Mouse (Mus musculus) ES-E14 (cell line): ENCODE measurements around the gene Map3k5. TPM values are rescaled to one million over a fixed set of nuclear protein-coding genes. Genes with fewer than 3 reads are reported as not detected.

Source experiments
- DNase-seq: peaks from one replicate; pipeline ENCODE4 v3.0.0-alpha.2; 2013; ENCODE audit warnings: low read depth, low spot score
- H3K27ac ChIP-seq: 2 replicates; pipeline ENCODE4 v1.5.1; 2012; ENCODE audit warnings: low read depth, mild to moderate bottlenecking, low read length, moderate library complexity, mixed read lengths; ENCODE audit not compliant: poor library complexity, insufficient read depth, severe bottlenecking
- H3K36me3 ChIP-seq: 2 replicates; pipeline ENCODE4 v1.6.1; 2012; ENCODE audit warnings: mild to moderate bottlenecking, low read length, moderate library complexity, mixed read lengths; ENCODE audit not compliant: control insufficient read depth, poor library complexity, insufficient read depth, severe bottlenecking
- H3K4me1 ChIP-seq, 2 experiments: fragments of 150-350 bp in 1 of 2; sonication (generic) in 1 of 2; 2 replicates each; pipeline ENCODE4 v1.6.1; 2012; ENCODE audit warnings: low read length in 2 of 2, mild to moderate bottlenecking in 1 of 2, mixed read lengths in 1 of 2; ENCODE audit not compliant: control insufficient read depth in 2 of 2, insufficient read depth in 2 of 2, poor library complexity in 1 of 2
- H3K4me3 ChIP-seq, 2 experiments: fragments of 150-350 bp in 1 of 2; sonication (generic) in 1 of 2; 2 replicates each; pipeline ENCODE4 v1.5.1; 2012; ENCODE audit warnings: low read length in 2 of 2, low read depth in 1 of 2, mild to moderate bottlenecking in 1 of 2, mixed read lengths in 1 of 2; ENCODE audit not compliant: insufficient read depth in 1 of 2, poor library complexity in 1 of 2, severe bottlenecking in 1 of 2
- H3K9ac ChIP-seq: 2 replicates; pipeline ENCODE4 v1.6.1; 2012; ENCODE audit warnings: low read depth, mild to moderate bottlenecking, low read length, mixed read lengths; ENCODE audit not compliant: poor library complexity, insufficient read depth, severe bottlenecking
- H3K9me3 ChIP-seq: fragments of 150-350 bp; sonication (generic); 2 replicates; pipeline ENCODE4 v1.6.1; 2012; ENCODE audit warnings: low read depth, mild to moderate bottlenecking, low read length; ENCODE audit not compliant: control insufficient read depth, insufficient read depth
- CHD2 ChIP-seq: IDR thresholded peaks from 2 replicates; pipeline ENCODE4 v1.6.1; 2014; ENCODE audit warnings: mild to moderate bottlenecking, low read depth, low read length, inconsistent platforms
- HCFC1 ChIP-seq: IDR thresholded peaks from 2 replicates; pipeline ENCODE4 v1.6.1; 2012; ENCODE audit warnings: low read length, inconsistent platforms, borderline replicate concordance; ENCODE audit not compliant: insufficient read depth
- MAFK ChIP-seq: IDR thresholded peaks from 2 replicates; pipeline ENCODE4 v1.6.1; 2014; ENCODE audit warnings: mild to moderate bottlenecking, low read depth, low read length, inconsistent platforms; ENCODE audit not compliant: insufficient read depth
- ZC3H11A ChIP-seq: IDR thresholded peaks from 2 replicates; pipeline ENCODE4 v1.6.1; 2012; ENCODE audit warnings: low read depth, mild to moderate bottlenecking, inconsistent platforms, low read length, borderline replicate concordance
- ZNF384 ChIP-seq: IDR thresholded peaks from 2 replicates; pipeline ENCODE4 v1.6.1; 2012; ENCODE audit warnings: low read depth, low read length, inconsistent platforms
- in situ Hi-C, 2 experiments: fragments of 600-800 bp; cut with MboI; formaldehyde crosslinking; loops; one replicate each; pipeline ENCODE4 v1.15.1; 2025; ENCODE audit warnings: low sequenced_read_pairs in 2 of 2, inconsistent platforms in 1 of 2; ENCODE audit not compliant: unreplicated experiment in 2 of 2
- total RNA-seq: library from RNA; depleted of rRNA; stranded (reverse); fragments of 300-350 nt; gene quantifications from 2 replicates; pipeline ENCODE4 v1.2.3, GENCODE M21; 2012

Gene Map3k5
- total RNA-seq, 1 experiment: 4.7 TPM

DNA sequence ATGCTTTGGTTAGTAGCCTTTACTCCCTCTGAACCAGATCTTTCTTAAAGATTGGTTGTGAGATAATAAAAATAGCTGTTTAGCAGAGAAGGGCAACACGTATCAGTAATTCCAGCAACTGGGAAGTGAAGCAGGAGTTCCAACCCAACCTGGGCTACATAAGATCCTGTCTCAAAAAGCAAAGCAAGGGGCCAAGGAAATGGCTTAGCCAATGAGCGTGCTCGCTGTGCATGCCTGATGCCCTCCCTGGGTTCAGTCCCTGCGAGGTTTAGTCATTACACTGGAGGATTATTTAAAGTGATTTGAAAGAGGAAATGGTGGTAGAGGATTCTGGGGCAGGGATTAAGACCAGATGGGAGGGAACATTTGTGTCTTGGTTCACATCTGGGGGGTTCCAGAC lies 14.8 kb downstream of the Map3k5 start:
- no peak for DNase-seq

GRCm38 (mm10) chr10:19953032-19953761 lies 18.9 kb downstream of the Map3k5 start:
- Histone ChIP-seq H3K4me1 (no peaks in the 10 kb centered on the region), H3K27ac (no peak overlapping the region), H3K36me3 (no peaks in the 10 kb centered on the region), H3K9ac (no peak overlapping the region), H3K9me3 (no peaks in the 10 kb centered on the region), H3K4me3 (no peak overlapping the region)
- TF ChIP-seq HCFC1 (no peak), ZC3H11A (no peak), MAFK (no peak), ZNF384 (no peak), CHD2 (no peak)
- no peak for DNase-seq
- in situ Hi-C loops: no loop called here

More for the DNA sequence above, 14.8 kb downstream of the Map3k5 start:
- Histone ChIP-seq H3K4me1 (no peaks in the 10 kb centered on the region), H3K9ac (no peak overlapping the region), H3K36me3 (no peaks in the 10 kb centered on the region), H3K9me3 (no peaks in the 10 kb centered on the region), H3K27ac (no peak overlapping the region), H3K4me3 (no peak overlapping the region)
- TF ChIP-seq HCFC1 (no peak), ZC3H11A (no peak), ZNF384 (no peak), MAFK (no peak), CHD2 (no peak)
- in situ Hi-C loops: no loop called here

DNA sequence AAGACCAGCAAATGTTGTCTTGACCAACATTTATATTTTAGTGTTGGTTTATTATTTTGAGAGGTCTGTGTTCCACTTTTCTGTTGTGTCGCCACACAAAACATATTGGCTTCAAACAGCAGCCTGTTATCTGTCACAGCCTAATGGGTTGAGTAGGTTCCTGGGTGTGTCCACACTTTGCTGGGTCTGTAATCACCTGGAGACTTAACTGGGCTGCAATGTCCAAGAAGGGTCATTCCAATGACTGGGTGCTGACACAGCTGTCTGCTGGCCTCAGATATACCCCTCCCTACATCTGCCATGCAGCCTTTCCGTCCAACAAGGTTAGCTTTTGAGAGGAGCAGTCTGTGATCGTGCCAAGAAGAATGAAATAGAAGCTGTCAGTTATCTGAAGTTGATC lies 20.3 kb downstream of the Map3k5 start:
- Histone ChIP-seq H3K4me3 (no peak overlapping the region), H3K27ac (no peak overlapping the region), H3K4me1 (no peaks in the 10 kb centered on the region), H3K9me3 (no peaks in the 10 kb centered on the region), H3K9ac (no peak overlapping the region), H3K36me3 (no peaks in the 10 kb centered on the region)
- TF ChIP-seq CHD2 (no peak), ZNF384 (no peak), MAFK (no peak), ZC3H11A (no peak), HCFC1 (no peak)
- DNase-seq: no peak
- in situ Hi-C loops: no loop called here

- Histone ChIP-seq H3K27ac (no peak overlapping the region), H3K9me3 (no peaks in the 10 kb centered on the region), H3K36me3 (no peaks in the 10 kb centered on the region), H3K4me1 (no peaks in the 10 kb centered on the region), H3K4me3 (no peak overlapping the region), H3K9ac (no peak overlapping the region)
- in situ Hi-C loops: no loop called here
- DNase-seq: no peak
- TF ChIP-seq HCFC1: no peak
Observed at GRCm38 (mm10) chr10:19955817-19956216, 21.5 kb downstream of the Map3k5 start.

GRCm38 (mm10) chr10:19956745-19957144 lies 22.5 kb downstream of the Map3k5 start:
- Histone ChIP-seq H3K9ac (no peak overlapping the region), H3K27ac (no peak overlapping the region), H3K9me3 (no peaks in the 10 kb centered on the region), H3K4me1 (no peaks in the 10 kb centered on the region), H3K4me3 (no peak overlapping the region), H3K36me3 (no peaks in the 10 kb centered on the region)
- in situ Hi-C loops: no loop called here
- TF ChIP-seq HCFC1 (no peak), ZC3H11A (no peak), ZNF384 (no peak), MAFK (no peak), CHD2 (no peak)
- no peak for DNase-seq
